8 mouse cellular contexts compared by ENCODE assay signal in genomic region chr5:146220879-146221714, GRCm38 (mm10). TPM values are rescaled to one million over a fixed set of nuclear protein-coding genes. Genes with fewer than 3 reads are reported as not detected.
DNase-seq lines count a peak whose midpoint lies in the region; ATAC-seq lines count a peak whose summit lies in the region.

TSS of gene Rnf6 (minus strand) at chr5:146221555.

- H3K27ac ChIP-seq in hindbrain, embryonic 16.5 days (ENCODE audit: low read depth, low read length), result peak within 1 kb of the TSS; percentile 97
- peak within 1 kb of the TSS; percentile 87 for H3K27ac ChIP-seq in macrophage

- H3K4me3 ChIP-seq in hindbrain, embryonic 16.5 days (ENCODE audit: low read length), result peak within 1 kb of the TSS; percentile 89
- peak within 1 kb of the TSS; percentile 84 for H3K4me3 ChIP-seq in macrophage (ENCODE audit: inconsistent target)

- ATAC-seq in hindbrain, embryonic 16.5 days, result peak; percentile 99

- H3K27me3 ChIP-seq in hindbrain, embryonic 16.5 days (replicated peaks; ENCODE audit: control insufficient read depth, insufficient read depth, low read length), result no peaks in the 10 kb centered on the region

- WGBS in hindbrain, embryonic 16.5 days, result under 1% methylated on average over 66 of the region's 67 CpGs
- WGBS in macrophage (ENCODE audit: missing documents), result 1% methylated on average over 67 of the region's 67 CpGs

- peak within 1 kb of the TSS; percentile 92 for H3K9ac ChIP-seq in hindbrain, embryonic 16.5 days (ENCODE audit: low read depth, low read length)

- peaks cover 8% of the 10 kb centered on the region for H3K36me3 ChIP-seq in hindbrain, embryonic 16.5 days (ENCODE audit: control insufficient read depth, insufficient read depth, low read length)
- H3K36me3 ChIP-seq in macrophage (ENCODE audit: inconsistent target), result peaks cover 27% of the 10 kb centered on the region

- DNase-seq in WW6 (ENCODE audit: low read depth, low spot score), result peak; percentile 86
- peak; percentile 78 to 92 for DNase-seq in cerebellum, postnatal 4 days (ENCODE audit: low spot score in 2 of 2)
- peak; percentile 96 for DNase-seq in gastrocnemius, adult 18-20 months (ENCODE audit: low spot score)
- peak; percentile 90 to 92 for DNase-seq in left cerebral cortex, adult 18-20 months (ENCODE audit: low spot score in 2 of 2)
- peak; percentile 97 for DNase-seq in right cerebral cortex, adult 18-20 months
- peak; percentile 78 for DNase-seq in urinary bladder, postnatal 10 days (ENCODE audit: low spot score)

- peak within 1 kb of the TSS; percentile 72 for H3K4me2 ChIP-seq in hindbrain, embryonic 16.5 days (ENCODE audit: low read length)

- peaks cover 46% of the 10 kb centered on the region for H3K79me2 ChIP-seq in macrophage (ENCODE audit: inconsistent target)

- peaks cover 6% of the 10 kb centered on the region for H3K4me1 ChIP-seq in hindbrain, embryonic 16.5 days (ENCODE audit: control insufficient read depth, insufficient read depth, low read depth, low read length)

- no peaks in the 10 kb centered on the region for H3K9me3 ChIP-seq in hindbrain, embryonic 16.5 days (ENCODE audit: control insufficient read depth, low read length)

RNA-seq across cellular contexts. Expression of gene Rnf6, which starts in this region (rescaled TPM):
- 10 to 100 TPM; 37.0 to 41.0 TPM for total RNA-seq in gastrocnemius, adult 18-20 months (2021)
- 28.0 and 30.1 TPM in 2 replicates for polyA plus RNA-seq in hindbrain, embryonic 16.5 days (2015; fragmentation: Nextera tagmentation; extraction: Ambion mirVana)
- total RNA-seq in left cerebral cortex, adult 18-20 months (2021), result 10 to 100 TPM; 69.1 to 75.4 TPM
- total RNA-seq in macrophage (2018; cell fraction: chromatin; rRNA removed), result 100 to 1,000 TPM in 6 of 26 experiments, 10 to 100 TPM in 20; 51.3 to 115 (median 93.9) TPM
- 10 to 100 TPM; 34.4 to 46.2 (median 38.6) TPM for total RNA-seq in macrophage (2018; cell fraction: cytosol; rRNA removed)
- total RNA-seq in macrophage (2018; cell fraction: nucleus; rRNA removed), result 10 to 100 TPM; 44.1 to 96.5 (median 70.3) TPM
- 26.2 to 32.5 TPM (median 27.2 TPM) in 3 replicates for polyA plus RNA-seq in macrophage (2018)

Comparison
In these comparisons a context has a peak if more than half of its experiments do, and no peak if none do; other contexts are left out.
1. Peak in every context shown above with its lines: DNase-seq, ATAC-seq, H3K4me3 ChIP-seq and H3K27ac ChIP-seq.